16 mouse cellular contexts compared by ENCODE assay signal in genomic region chr11:98711046-98711434, GRCm38 (mm10). TPM values are rescaled to one million over a fixed set of nuclear protein-coding genes. Genes with fewer than 3 reads are reported as not detected.
DNase-seq lines count a peak whose midpoint lies in the region; ATAC-seq and TF ChIP-seq lines count a peak whose summit lies in the region.
"Had no signal": no experiment of that assay in that cellular context is flagged by ENCODE, and none has a peak within 500 bp of the region (broad histone marks: within the 10 kb centered on the region; RNA-seq: fewer than 3 reads in every experiment).

No protein-coding gene starts in this region.

- H3K9me3 ChIP-seq in heart, embryonic 10.5 days: no peaks in the 10 kb centered on the region
- H3K9me3 ChIP-seq in kidney, postnatal 0 days (replicated peaks; ENCODE audit: low read length): no peaks in the 10 kb centered on the region
- H3K9me3 ChIP-seq: midbrain, embryonic 15.5 days had no signal

- H3K4me1 ChIP-seq in heart, embryonic 10.5 days: peaks cover 25% of the 10 kb centered on the region
- peaks cover 42% of the 10 kb centered on the region for H3K4me1 ChIP-seq in kidney, postnatal 0 days (replicated peaks; ENCODE audit: insufficient read depth, low read length)
- peaks cover 18% of the 10 kb centered on the region for H3K4me1 ChIP-seq in brown adipose tissue, adult 24 weeks (ENCODE audit: control insufficient read depth, insufficient read depth, insufficient read length, low read length)
- H3K4me1 ChIP-seq: midbrain, embryonic 15.5 days had no signal

- 63% methylated on average over 4 of the region's 4 CpGs for WGBS in heart, embryonic 10.5 days
- WGBS in kidney, postnatal 0 days: 74% methylated on average over 4 of the region's 4 CpGs

- H3K4me2 ChIP-seq in kidney, postnatal 0 days (ENCODE audit: low read length): no peak overlapping the region; the same call in 1 of the 2 replicates
- H3K4me2 ChIP-seq: midbrain, embryonic 15.5 days had no signal

- no peak for TF ChIP-seq CTCF in kidney, postnatal 0 days (IDR thresholded peaks at IDR 0.05; ENCODE audit: low read depth)

- no peak for ATAC-seq in kidney, postnatal 0 days (replicated peaks; ENCODE audit: low FRiP score, low read depth)

- H3K36me3 ChIP-seq in heart, embryonic 10.5 days: peaks cover 85% of the 10 kb centered on the region
- 0 out of 2 replicates have a peak, but pooled peaks cover 21% of the 10 kb centered on the region for H3K36me3 ChIP-seq in kidney, postnatal 0 days (ENCODE audit: insufficient read depth, low read length)

- H3K27ac ChIP-seq in heart, embryonic 10.5 days: peak overlapping the region; percentile 24; the same call in 1 of the 2 replicates
- peak overlapping the region; percentile 51 for H3K27ac ChIP-seq in kidney, postnatal 0 days
- peak overlapping the region; percentile 61 for H3K27ac ChIP-seq in brown adipose tissue, adult 24 weeks (replicated peaks; ENCODE audit: low read depth, low read length)
- H3K27ac ChIP-seq: hindbrain, postnatal 0 days; midbrain, embryonic 15.5 days had no signal

- no peak for DNase-seq in heart, embryonic 10.5 days (ENCODE audit: low spot score)
- no peak for DNase-seq in heart, postnatal 14 days
- DNase-seq in kidney, postnatal 0 days (ENCODE audit: low spot score): no peak
- no peak for DNase-seq in kidney, postnatal 4 days
- peak; percentile 16 for DNase-seq in 416B (ENCODE audit: low read depth)
- DNase-seq in T-cell, adult 2 months (ENCODE audit: low spot score): no peak
- DNase-seq in cerebellum, adult 9-10 months: no peak

- H3K4me3 ChIP-seq in heart, embryonic 10.5 days: no peak overlapping the region
- no peak overlapping the region for H3K4me3 ChIP-seq in kidney, postnatal 0 days (replicated peaks; ENCODE audit: low read depth, low read length)
- H3K4me3 ChIP-seq in brown adipose tissue, adult 24 weeks (ENCODE audit: insufficient read depth, low read depth, low read length): no peak overlapping the region
- H3K4me3 ChIP-seq: midbrain, embryonic 15.5 days had no signal

- intact Hi-C loops in heart, postnatal 14 days (cut with DNase I): no loop called here

- no peaks in the 10 kb centered on the region for H3K27me3 ChIP-seq in heart, embryonic 10.5 days (ENCODE audit: insufficient read depth, poor library complexity, severe bottlenecking)
- no peaks in the 10 kb centered on the region for H3K27me3 ChIP-seq in kidney, postnatal 0 days (ENCODE audit: insufficient read depth, low read length)
- H3K27me3 ChIP-seq: midbrain, embryonic 15.5 days had no signal

- 0 out of 2 replicates have a peak overlapping the region, but pooled peaks have one; percentile 1 for H3K9ac ChIP-seq in kidney, postnatal 0 days (ENCODE audit: low read depth, low read length)
- H3K9ac ChIP-seq: midbrain, embryonic 15.5 days had no signal

RNA-seq across cellular contexts. Expression of gene Csf3, which starts 10.0 kb away (rescaled TPM):
- not detected in 2 replicates for polyA plus RNA-seq in heart, embryonic 10.5 days (2016; fragmentation: Nextera tagmentation; extraction: Ambion mirVana)
- not detected for total RNA-seq in heart, postnatal 14 days (2021)
- polyA plus RNA-seq in kidney, postnatal 0 days (2015; fragmentation: Nextera tagmentation; extraction: Ambion mirVana): 0.13 and 0.19 TPM in 2 replicates
- not detected in 2 replicates for polyA plus RNA-seq in brown adipose tissue, adult 24 weeks (2012; ENCODE audit: insufficient read depth, insufficient read length, missing spikeins)
- total RNA-seq: adrenal gland, postnatal 4 days; gastrocnemius, postnatal 36 days; hindbrain, postnatal 0 days; layer of hippocampus, postnatal 10 days; left cerebral cortex, postnatal 4 days had no signal
- polyA plus RNA-seq: activated CD4-positive, CD25-positive, alpha-beta regulatory T cell, adult 4 months; hindbrain, postnatal 0 days; midbrain, embryonic 15.5 days had no signal

RNA-seq across cellular contexts. Expression of gene Med24, which starts 18.2 kb away (rescaled TPM):
- 54.6 and 56.5 TPM in 2 replicates for polyA plus RNA-seq in heart, embryonic 10.5 days (2016; fragmentation: Nextera tagmentation; extraction: Ambion mirVana)
- total RNA-seq in heart, postnatal 14 days (2021): 10 to 100 TPM; 49.5 to 49.8 TPM
- polyA plus RNA-seq in kidney, postnatal 0 days (2015; fragmentation: Nextera tagmentation; extraction: Ambion mirVana): 38.3 and 41.2 TPM in 2 replicates
- 18.4 and 24.7 TPM in 2 replicates for polyA plus RNA-seq in brown adipose tissue, adult 24 weeks (2012; ENCODE audit: insufficient read depth, insufficient read length, missing spikeins)

RNA-seq across cellular contexts. Expression of gene Psmd3, which starts 28.7 kb away (rescaled TPM):
- 232 and 255 TPM in 2 replicates for polyA plus RNA-seq in heart, embryonic 10.5 days (2016; fragmentation: Nextera tagmentation; extraction: Ambion mirVana)
- total RNA-seq in heart, postnatal 14 days (2021): 100 to 1,000 TPM; 110 TPM
- 234 and 259 TPM in 2 replicates for polyA plus RNA-seq in kidney, postnatal 0 days (2015; fragmentation: Nextera tagmentation; extraction: Ambion mirVana)
- polyA plus RNA-seq in brown adipose tissue, adult 24 weeks (2012; ENCODE audit: insufficient read depth, insufficient read length, missing spikeins): 73.1 and 84.4 TPM in 2 replicates

RNA-seq across cellular contexts. Expression of gene Thra, which starts 29.4 kb away (rescaled TPM):
- polyA plus RNA-seq in heart, embryonic 10.5 days (2016; fragmentation: Nextera tagmentation; extraction: Ambion mirVana): 19.2 and 23.2 TPM in 2 replicates
- 100 to 1,000 TPM; 123 to 130 TPM for total RNA-seq in heart, postnatal 14 days (2021)
- 26.1 TPM in 2 replicates for polyA plus RNA-seq in kidney, postnatal 0 days (2015; fragmentation: Nextera tagmentation; extraction: Ambion mirVana)
- polyA plus RNA-seq in brown adipose tissue, adult 24 weeks (2012; ENCODE audit: insufficient read depth, insufficient read length, missing spikeins): 64.4 and 82.3 TPM in 2 replicates

RNA-seq across cellular contexts. Expression of gene Gsdma, which starts 46.9 kb away (rescaled TPM):
- polyA plus RNA-seq in heart, embryonic 10.5 days (2016; fragmentation: Nextera tagmentation; extraction: Ambion mirVana): not detected in 2 replicates
- total RNA-seq in heart, postnatal 14 days (2021): not detected
- polyA plus RNA-seq in kidney, postnatal 0 days (2015; fragmentation: Nextera tagmentation; extraction: Ambion mirVana): 0.21 TPM in 1 of 2 replicates, not detected in the other
- not detected in 2 replicates for polyA plus RNA-seq in brown adipose tissue, adult 24 weeks (2012; ENCODE audit: insufficient read depth, insufficient read length, missing spikeins)
- total RNA-seq: adrenal gland, postnatal 4 days; hindbrain, postnatal 0 days; layer of hippocampus, postnatal 10 days; left cerebral cortex, postnatal 4 days had no signal
- polyA plus RNA-seq: kidney, embryonic 16.5 days; midbrain, embryonic 15.5 days had no signal
